Mouse (Mus musculus): Measurements from ENCODE around the gene Dedd. TPM values are rescaled to one million over a fixed set of nuclear protein-coding genes. Genes with fewer than 3 reads are reported as not detected.
A peak's percentile ranks its signal among the peaks of the same experiment; 100 is the strongest.

Gene Dedd
- polyA plus RNA-seq, 1 experiment from 2014 or later, result 34.8 TPM

DNA sequence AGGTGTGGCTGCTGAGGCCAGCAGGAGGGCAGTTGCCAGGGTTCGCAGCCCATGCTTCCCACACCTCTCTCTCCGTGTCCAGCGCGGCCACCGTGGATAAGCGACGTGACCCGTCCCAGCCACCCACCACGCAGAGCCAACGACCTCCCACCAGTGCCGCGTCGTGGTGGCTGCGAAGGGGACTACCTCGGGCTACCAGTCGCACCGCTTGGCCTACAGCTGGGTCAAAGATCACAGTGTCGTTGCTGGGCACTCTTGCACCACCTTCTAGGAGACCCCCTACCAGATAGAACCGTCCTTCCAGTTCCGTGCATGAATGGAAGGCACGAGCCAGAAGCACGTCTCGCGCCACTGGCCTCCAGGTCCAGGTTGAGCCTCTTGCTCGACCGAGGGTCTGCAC, 31.3 kb downstream of the Dedd start:
- Histone ChIP-seq H3K27ac (ENCODE audit: low read depth, low read length) (no peak overlapping the region), H3K4me3 (ENCODE audit: low read depth, low read length) (peak overlapping the region; percentile 54), H3K4me2 (peak overlapping the region; percentile 91), H3K36me3 (ENCODE audit: control insufficient read depth, insufficient read depth, low read length) (peaks cover 13% of the 10 kb centered on the region; the same call in 1 of the 2 replicates), H3K9ac (ENCODE audit: low read depth, low read length) (peak overlapping the region; percentile 59), H3K27me3 (replicated peaks; ENCODE audit: control insufficient read depth, insufficient read depth, low read length) (no peaks in the 10 kb centered on the region), H3K9me3 (ENCODE audit: control insufficient read depth, low read length) (no peaks in the 10 kb centered on the region), H3K4me1 (replicated peaks; ENCODE audit: control insufficient read depth, insufficient read depth, low read length) (peaks cover 11% of the 10 kb centered on the region)
- DNase-seq (ENCODE audit: low spot score), result no peak
- no peak for ATAC-seq (replicated peaks; ENCODE audit: low FRiP score)
- WGBS, result 19% methylated on average over 26 of the region's 26 CpGs

DNA sequence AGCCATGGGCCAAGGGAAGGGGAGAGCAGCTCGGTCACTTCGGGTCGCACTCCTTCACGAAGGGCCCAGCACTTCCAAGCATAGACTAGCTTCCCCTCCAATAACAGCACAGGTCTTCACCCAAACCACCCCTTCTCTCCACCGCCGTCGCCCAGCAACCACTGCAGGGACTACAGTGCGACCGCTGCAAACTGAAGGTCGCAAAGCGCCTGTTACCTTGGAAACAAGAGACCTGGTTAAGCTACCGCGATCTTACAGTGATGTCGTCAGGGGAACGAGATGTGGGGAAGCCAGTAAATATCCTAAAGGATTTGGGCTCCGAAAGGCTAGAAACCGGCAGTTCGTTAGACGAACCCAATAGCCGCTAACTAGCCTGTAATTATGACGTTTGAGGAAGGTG, 31.7 kb downstream of the Dedd start, which contains the start of gene Klhdc9:
TSS of gene Klhdc9 (minus strand) at position 143 of the 400 bp plus-strand sequence.
- WGBS, result 2% methylated on average over 21 of the region's 21 CpGs
- H3K27me3 ChIP-seq (replicated peaks; ENCODE audit: control insufficient read depth, insufficient read depth, low read length), result no peaks in the 10 kb centered on the region
- peak within 1 kb of the TSS; percentile 91 for H3K4me2 ChIP-seq
- H3K4me3 ChIP-seq (ENCODE audit: low read depth, low read length), result peak within 1 kb of the TSS; percentile 54
- no peaks in the 10 kb centered on the region for H3K9me3 ChIP-seq (ENCODE audit: control insufficient read depth, low read length)
- H3K36me3 ChIP-seq (ENCODE audit: control insufficient read depth, insufficient read depth, low read length), result peaks cover 13% of the 10 kb centered on the region; the same call in 1 of the 2 replicates
- peak within 1 kb of the TSS; percentile 59 for H3K9ac ChIP-seq (ENCODE audit: low read depth, low read length)
- DNase-seq (ENCODE audit: low spot score) (peak; percentile 81), ATAC-seq (replicated peaks; ENCODE audit: low FRiP score) (peak; percentile 90)
- H3K27ac ChIP-seq (ENCODE audit: low read depth, low read length), result 0 out of 2 replicates have a peak within 1 kb of the TSS, but pooled peaks have one; percentile 4
- H3K4me1 ChIP-seq (replicated peaks; ENCODE audit: control insufficient read depth, insufficient read depth, low read length), result peaks cover 11% of the 10 kb centered on the region

DNA sequence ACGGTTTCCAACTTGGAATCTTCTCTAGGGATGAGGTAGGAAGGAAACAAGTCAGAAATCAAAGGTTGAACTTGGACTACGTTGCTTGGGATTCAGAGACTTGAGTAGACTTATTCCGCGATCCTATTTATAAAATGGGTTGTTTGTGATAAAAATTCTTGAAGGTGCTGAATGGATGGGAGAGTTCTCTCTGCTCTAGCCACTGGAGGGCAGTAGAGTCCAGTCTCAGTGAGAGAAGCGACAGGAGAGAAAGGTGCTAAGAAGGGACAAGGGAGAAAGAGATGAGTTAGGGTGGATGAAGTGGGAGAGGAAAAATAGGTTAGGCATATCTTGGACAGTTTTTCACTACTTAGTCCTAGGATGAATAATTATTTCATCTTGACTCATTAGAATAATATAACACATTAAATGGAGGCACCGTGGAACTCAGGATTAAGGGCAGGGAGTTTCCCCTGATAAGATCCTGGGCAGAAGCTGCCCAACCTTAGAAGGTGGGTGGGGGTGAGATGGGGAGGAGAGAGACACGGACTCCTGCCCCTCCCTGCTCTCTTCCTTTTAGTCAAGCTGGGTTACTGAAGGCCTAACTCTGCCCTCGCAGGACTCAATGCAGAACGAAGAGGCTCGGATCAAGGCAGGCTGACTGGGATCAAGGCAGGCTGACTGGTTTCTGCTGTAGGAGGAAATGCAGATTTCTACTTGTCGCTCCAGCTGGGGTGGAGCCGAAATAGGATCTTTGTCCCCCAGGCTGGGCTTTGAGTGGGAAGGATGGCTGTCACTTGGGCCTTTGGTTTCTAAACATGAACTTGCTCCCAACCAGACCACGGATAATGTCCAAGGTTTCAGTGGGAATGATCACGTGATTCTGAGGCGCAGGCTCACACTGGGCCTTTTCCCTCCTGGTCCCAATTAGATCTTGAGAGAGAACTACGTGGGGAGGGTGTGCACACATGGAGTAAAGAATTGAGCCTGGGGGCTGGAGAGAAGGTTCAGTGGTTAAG, 32.5 kb downstream of the Dedd start:
- Histone ChIP-seq H3K27ac (ENCODE audit: low read depth, low read length) (0 out of 2 replicates have a peak overlapping the region, but pooled peaks have one; percentile 4), H3K4me3 (ENCODE audit: low read depth, low read length) (peak overlapping the region; percentile 54)

DNA sequence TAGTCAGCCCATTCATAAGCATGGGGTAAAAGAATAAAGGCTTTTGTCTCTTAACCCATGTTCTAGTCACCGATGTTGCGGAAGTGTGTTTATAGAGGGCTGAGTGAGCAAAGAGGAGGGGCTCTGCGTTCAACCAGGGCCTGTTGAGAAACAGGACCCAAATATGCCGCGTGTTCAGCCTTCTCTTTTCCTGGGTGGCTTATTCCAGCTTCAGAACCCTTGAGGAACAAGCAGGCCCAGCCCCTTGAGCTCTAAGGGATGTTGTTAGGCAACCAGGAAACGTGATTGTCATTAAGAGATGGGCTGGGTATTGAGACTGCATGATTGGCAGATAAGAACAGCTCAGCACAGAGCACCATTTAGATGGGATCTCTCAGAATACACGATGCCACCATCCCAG, 37.0 kb downstream of the Dedd start:
- no peak overlapping the region for H3K4me3 ChIP-seq (ENCODE audit: low read depth, low read length)
- no peaks in the 10 kb centered on the region for H3K9me3 ChIP-seq (ENCODE audit: control insufficient read depth, low read length)
- DNase-seq (ENCODE audit: low spot score) (no peak), ATAC-seq (replicated peaks; ENCODE audit: low FRiP score) (no peak)
- no peak overlapping the region for H3K27ac ChIP-seq (ENCODE audit: low read depth, low read length)
- no peak overlapping the region for H3K9ac ChIP-seq (ENCODE audit: low read depth, low read length)
- H3K27me3 ChIP-seq (replicated peaks; ENCODE audit: control insufficient read depth, insufficient read depth, low read length), result no peaks in the 10 kb centered on the region
- no peaks in the 10 kb centered on the region for H3K36me3 ChIP-seq (ENCODE audit: control insufficient read depth, insufficient read depth, low read length)
- no peak overlapping the region for H3K4me2 ChIP-seq
- peaks cover 5% of the 10 kb centered on the region; the same call in 1 of the 2 replicates for H3K4me1 ChIP-seq (replicated peaks; ENCODE audit: control insufficient read depth, insufficient read depth, low read length)
- WGBS, result 62% methylated on average over 7 of the region's 7 CpGs

More for the DNA sequence above, 32.5 kb downstream of the Dedd start:
- Histone ChIP-seq H3K9me3 (ENCODE audit: control insufficient read depth, low read length) (no peaks in the 10 kb centered on the region), H3K36me3 (ENCODE audit: control insufficient read depth, insufficient read depth, low read length) (peaks cover 12% of the 10 kb centered on the region; the same call in 1 of the 2 replicates), H3K4me1 (replicated peaks; ENCODE audit: control insufficient read depth, insufficient read depth, low read length) (peaks cover 11% of the 10 kb centered on the region), H3K4me2 (peak overlapping the region; percentile 91), H3K27me3 (replicated peaks; ENCODE audit: control insufficient read depth, insufficient read depth, low read length) (no peaks in the 10 kb centered on the region), H3K9ac (ENCODE audit: low read depth, low read length) (peak overlapping the region; percentile 59)
- 34% methylated on average over 16 of the region's 16 CpGs for WGBS
- no peak for DNase-seq (ENCODE audit: low spot score)
- peak; percentile 69 for ATAC-seq (replicated peaks; ENCODE audit: low FRiP score)

DNA sequence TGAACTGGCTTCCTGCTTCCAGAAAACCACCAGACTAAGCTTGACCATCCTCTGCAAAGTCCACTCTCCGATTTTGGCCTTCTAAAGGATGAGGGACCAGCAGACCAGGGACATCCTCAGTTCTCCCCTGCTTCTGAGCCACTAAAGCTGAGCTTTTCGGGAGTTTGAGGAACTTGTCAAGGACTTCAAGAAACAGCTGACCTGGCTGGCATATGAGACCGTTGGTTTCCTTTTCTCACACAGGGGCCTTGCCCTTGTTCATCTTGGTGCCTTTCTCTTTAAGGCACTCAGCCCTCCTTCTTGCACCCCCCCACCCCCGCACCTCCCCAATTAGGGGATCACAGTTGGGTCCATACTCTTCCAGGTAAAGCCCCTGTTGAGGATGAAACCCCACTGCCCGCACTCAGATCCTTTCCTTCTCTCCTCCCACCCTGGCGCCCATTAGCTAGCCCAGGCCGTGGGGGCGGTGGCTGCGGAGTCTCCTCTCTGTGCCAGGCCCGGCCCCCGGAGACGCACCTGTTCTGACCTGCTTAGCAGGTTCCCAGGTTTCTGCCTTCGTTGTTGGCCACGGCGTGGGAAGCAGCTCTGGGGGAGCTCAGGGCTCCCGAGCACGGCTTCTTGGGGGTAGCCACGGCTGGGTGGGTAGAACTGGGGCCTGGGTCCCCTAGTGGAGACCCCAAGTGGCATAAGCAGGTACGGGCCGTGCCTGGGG, 41.1 kb downstream of the Dedd start, which contains the start of gene Nectin4:
TSS of gene Nectin4 (plus strand) at position 255 of the 712 bp plus-strand sequence.
- H3K4me1 ChIP-seq (replicated peaks; ENCODE audit: control insufficient read depth, insufficient read depth, low read length), result 0 out of 2 replicates have a peak, but pooled peaks cover 8% of the 10 kb centered on the region
- no peaks in the 10 kb centered on the region for H3K9me3 ChIP-seq (ENCODE audit: control insufficient read depth, low read length)
- H3K4me2 ChIP-seq, result no peak within 1 kb of the TSS
- 42% methylated on average over 20 of the region's 20 CpGs for WGBS
- no peak within 1 kb of the TSS for H3K9ac ChIP-seq (ENCODE audit: low read depth, low read length)
- DNase-seq (ENCODE audit: low spot score), result no peak
- H3K36me3 ChIP-seq (ENCODE audit: control insufficient read depth, insufficient read depth, low read length), result no peaks in the 10 kb centered on the region
- no peak within 1 kb of the TSS for H3K4me3 ChIP-seq (ENCODE audit: low read depth, low read length)
- ATAC-seq (replicated peaks; ENCODE audit: low FRiP score), result no peak
- no peak within 1 kb of the TSS for H3K27ac ChIP-seq (ENCODE audit: low read depth, low read length)
- no peaks in the 10 kb centered on the region; the same call in 1 of the 2 replicates for H3K27me3 ChIP-seq (replicated peaks; ENCODE audit: control insufficient read depth, insufficient read depth, low read length)

DNA sequence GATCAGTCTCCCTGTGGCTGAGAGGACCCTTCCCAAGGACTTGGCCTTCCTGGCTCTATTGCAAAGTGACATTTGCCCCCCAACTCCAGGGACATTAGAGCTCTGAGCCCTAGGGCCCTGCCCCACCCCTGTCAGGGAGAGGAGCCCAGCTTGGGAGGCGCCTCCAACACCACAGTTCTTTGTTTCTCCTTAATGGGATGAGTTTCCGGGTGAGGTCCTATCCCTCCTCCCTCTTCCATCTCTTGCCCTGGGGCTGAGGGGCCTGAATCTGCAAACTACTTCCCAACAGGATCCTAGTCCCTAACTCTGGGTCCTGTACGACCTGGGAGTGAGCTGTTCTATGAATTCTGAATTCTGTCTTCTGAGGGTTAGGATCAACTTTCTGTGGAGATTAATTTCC, 43.9 kb downstream of the Dedd start:
- Histone ChIP-seq H3K27ac (ENCODE audit: low read depth, low read length) (no peak overlapping the region), H3K4me2 (no peak overlapping the region), H3K36me3 (ENCODE audit: control insufficient read depth, insufficient read depth, low read length) (no peaks in the 10 kb centered on the region), H3K27me3 (replicated peaks; ENCODE audit: control insufficient read depth, insufficient read depth, low read length) (no peaks in the 10 kb centered on the region; the same call in 1 of the 2 replicates), H3K9ac (ENCODE audit: low read depth, low read length) (no peak overlapping the region), H3K4me1 (replicated peaks; ENCODE audit: control insufficient read depth, insufficient read depth, low read length) (peaks cover 10% of the 10 kb centered on the region), H3K9me3 (ENCODE audit: control insufficient read depth, low read length) (no peaks in the 10 kb centered on the region), H3K4me3 (ENCODE audit: low read depth, low read length) (no peak overlapping the region)
- no peak for ATAC-seq (replicated peaks; ENCODE audit: low FRiP score)
- WGBS, result 70% methylated on average over 3 of the region's 3 CpGs
- no peak for DNase-seq (ENCODE audit: low spot score)

DNA sequence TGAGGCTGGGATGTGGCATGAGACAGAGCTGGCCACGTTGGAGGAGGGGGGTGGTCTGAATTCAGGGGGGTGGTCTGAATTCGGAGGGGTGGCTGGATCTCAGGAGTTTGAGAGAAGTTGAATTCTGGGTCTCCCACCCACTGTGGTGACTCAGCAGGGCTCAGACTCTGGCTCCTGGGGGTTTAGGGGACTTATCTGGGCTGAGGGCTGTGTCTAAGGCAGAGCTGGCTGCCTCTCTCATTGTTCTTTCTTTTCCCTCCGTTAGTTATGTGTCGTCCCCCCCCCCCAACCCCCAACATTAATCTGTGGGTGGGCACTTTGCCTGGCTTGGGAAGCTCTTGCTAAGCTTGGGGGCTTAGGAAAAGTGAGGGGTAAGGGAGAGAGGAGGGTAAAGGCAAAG, 45.0 kb downstream of the Dedd start:
- H3K36me3 ChIP-seq (ENCODE audit: control insufficient read depth, insufficient read depth, low read length), result no peaks in the 10 kb centered on the region
- no peak overlapping the region for H3K9ac ChIP-seq (ENCODE audit: low read depth, low read length)
- peak overlapping the region; percentile 12; the same call in 1 of the 2 replicates for H3K4me2 ChIP-seq
- WGBS, result 6% methylated on average over 4 of the region's 4 CpGs
- ATAC-seq (replicated peaks; ENCODE audit: low FRiP score) (no peak), DNase-seq (ENCODE audit: low spot score) (no peak)
- H3K27ac ChIP-seq (ENCODE audit: low read depth, low read length), result no peak overlapping the region
- no peaks in the 10 kb centered on the region; the same call in 1 of the 2 replicates for H3K27me3 ChIP-seq (replicated peaks; ENCODE audit: control insufficient read depth, insufficient read depth, low read length)
- no peak overlapping the region for H3K4me3 ChIP-seq (ENCODE audit: low read depth, low read length)
- peaks cover 15% of the 10 kb centered on the region for H3K4me1 ChIP-seq (replicated peaks; ENCODE audit: control insufficient read depth, insufficient read depth, low read length)
- no peaks in the 10 kb centered on the region for H3K9me3 ChIP-seq (ENCODE audit: control insufficient read depth, low read length)

DNA sequence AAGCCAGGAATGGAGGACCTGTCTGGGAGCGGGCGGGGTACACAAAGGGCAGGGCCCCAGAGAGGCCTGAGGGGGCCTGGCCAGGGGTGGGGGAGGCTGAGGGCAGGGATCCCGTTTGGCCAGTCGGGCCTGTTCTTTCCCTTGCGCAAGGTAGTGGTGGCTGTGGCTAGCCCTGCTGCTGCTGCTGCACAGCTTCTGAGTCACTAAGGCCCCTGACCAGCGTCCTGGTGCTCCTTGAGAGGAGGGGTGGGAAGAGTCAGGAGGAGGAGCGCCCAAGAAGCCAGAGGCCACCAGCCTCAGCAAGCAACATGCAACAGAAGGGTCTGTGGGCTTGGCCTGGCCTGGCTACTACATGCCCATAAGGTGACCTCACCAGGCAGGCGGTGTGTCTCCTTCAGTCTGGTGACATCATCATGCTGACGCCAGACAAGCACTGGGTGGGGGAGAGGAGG, 46.7 kb downstream of the Dedd start:
- no peak overlapping the region for H3K4me3 ChIP-seq (ENCODE audit: low read depth, low read length)
- H3K36me3 ChIP-seq (ENCODE audit: control insufficient read depth, insufficient read depth, low read length), result no peaks in the 10 kb centered on the region
- H3K4me2 ChIP-seq, result no peak overlapping the region
- H3K9ac ChIP-seq (ENCODE audit: low read depth, low read length), result no peak overlapping the region
- WGBS, result 41% methylated on average over 9 of the region's 9 CpGs
- ATAC-seq (replicated peaks; ENCODE audit: low FRiP score) (peak; percentile 32; the same call in 1 of the 2 replicates), DNase-seq (ENCODE audit: low spot score) (no peak)
- no peak overlapping the region for H3K27ac ChIP-seq (ENCODE audit: low read depth, low read length)
- no peaks in the 10 kb centered on the region for H3K9me3 ChIP-seq (ENCODE audit: control insufficient read depth, low read length)
- peaks cover 21% of the 10 kb centered on the region for H3K4me1 ChIP-seq (replicated peaks; ENCODE audit: control insufficient read depth, insufficient read depth, low read length)
- peaks cover 14% of the 10 kb centered on the region for H3K27me3 ChIP-seq (replicated peaks; ENCODE audit: control insufficient read depth, insufficient read depth, low read length)
